Mouse (Mus musculus): Measurements from ENCODE around the gene Fgr.
A peak's percentile ranks its signal among the peaks of the same experiment; 100 is the strongest.

Fgr gene

DNA sequence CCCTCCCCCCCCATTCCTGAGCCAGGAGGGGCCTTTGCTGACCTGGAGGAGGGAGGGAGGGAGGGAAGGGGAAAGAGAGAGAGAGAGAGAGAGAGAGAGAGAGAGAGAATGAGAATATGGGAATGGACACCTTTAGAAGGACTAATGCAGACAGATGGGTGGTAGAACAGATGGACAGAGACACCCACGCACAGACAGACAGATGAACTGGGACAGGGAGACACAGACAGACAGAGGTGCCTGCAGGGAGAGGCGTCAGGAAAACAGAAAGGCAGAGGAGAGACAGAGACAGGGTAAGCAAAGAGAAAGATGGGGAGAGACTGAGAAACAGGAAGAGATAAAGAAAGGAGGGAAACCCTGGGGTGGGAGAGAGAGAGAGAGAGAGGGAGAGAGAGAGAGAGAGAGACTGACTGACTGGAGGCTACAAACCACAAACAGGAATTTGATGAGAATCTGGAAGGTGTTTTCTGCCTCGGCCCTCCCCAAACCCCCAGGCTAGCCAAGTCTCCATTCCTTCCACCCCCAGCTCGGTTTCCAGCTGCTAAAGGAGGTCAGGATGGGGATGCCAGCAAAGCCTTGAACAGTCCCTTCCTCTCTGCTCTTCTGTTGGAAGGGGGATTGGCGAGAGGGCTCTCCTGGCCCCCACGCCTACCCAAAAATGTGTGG is 43.8 kb downstream of the Fgr start:
- DNase-seq = peak in 1 of 2 experiments; percentile 15

- DNase-seq = no peak
These were observed 44.4 kb downstream of the Fgr start for GRCm38 (mm10) chr4:133018263-133018798.

DNA sequence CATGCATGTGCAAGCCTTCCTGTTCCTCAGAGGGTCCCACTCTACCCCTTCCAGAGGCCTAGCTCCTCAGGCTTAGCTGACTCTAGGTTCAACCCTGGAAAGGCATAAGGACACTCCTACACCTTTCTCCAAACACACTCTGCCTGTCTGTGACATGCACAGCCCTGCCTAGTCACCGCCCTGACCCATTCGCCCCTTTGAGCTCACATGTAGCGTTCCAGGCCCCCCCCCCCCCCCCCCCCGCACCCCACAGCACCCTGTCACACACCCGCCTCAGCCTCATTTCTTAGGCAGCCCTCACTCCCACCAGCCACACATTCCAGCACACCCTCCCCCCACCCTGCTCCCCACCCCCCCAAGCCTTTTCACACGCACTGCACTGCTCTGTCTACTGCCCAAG is 46.8 kb downstream of the Fgr start:
- no peak for DNase-seq

DNA sequence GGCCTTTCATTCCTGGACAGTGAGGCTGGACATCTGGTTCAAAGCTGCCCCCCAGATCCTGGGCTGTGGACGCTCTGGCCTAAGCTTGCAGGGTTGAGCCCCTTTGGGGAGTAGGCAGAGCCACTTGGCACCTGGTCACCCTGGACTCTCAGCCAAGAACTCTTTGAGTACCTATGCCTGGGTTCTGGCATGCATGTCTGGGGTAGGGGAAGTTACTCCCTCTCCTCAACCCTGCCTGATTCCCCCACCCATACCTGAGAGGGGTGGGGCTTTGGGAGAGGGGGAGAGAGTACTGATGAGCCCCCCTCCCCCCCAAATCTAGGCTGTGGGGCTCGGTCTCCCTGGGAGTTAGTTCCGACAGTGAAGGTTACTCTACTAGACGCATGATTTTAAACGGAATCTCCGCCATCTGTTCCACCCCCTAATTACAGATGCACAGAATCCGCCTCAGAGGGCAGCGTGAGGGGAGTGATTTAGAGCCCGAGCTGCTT is 47.3 kb downstream of the Fgr start:
- DNase-seq = peak; percentile 63 to 70

- DNase-seq = peak in 1 of 2 experiments; percentile 29
These were observed 48.3 kb downstream of the Fgr start for GRCm38 (mm10) chr4:133022217-133022616.

DNA sequence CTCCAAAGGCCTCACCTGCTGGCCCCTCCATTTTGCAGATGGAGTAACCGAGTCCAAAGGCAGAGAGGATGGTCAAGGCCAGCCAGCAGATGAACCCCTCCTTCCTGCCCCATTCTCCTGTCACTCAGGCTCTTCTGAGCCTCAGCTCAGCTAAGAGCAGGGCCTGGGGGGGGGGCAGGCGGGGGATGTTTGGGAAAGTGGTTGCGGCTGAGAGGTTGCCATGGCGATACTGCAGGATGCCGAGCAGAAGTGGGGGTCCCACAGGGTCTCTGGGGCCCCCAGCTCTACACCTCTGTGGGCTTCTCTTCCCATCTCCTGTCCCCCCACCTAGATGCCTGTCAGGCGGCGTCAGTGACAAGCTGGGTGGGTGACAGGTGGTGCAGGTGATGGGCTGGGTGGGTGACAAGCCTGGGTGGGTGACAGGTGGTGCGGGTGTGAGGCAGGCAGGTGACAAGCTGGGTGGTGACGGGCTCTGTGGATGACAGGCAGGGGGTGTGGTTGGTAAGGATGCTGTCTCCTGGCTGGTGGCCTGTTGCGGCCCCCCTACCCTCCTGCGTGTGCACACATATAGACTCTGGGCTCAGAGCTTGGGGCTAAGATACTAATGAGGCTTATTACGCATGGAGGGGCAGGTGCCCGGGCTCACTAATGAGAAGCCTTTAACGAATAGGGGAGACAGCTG is 49.2 kb downstream of the Fgr start:
- DNase-seq = peak in 1 of 2 experiments; percentile 8

- peak in 1 of 2 experiments; percentile 43 for DNase-seq
These were observed 49.7 kb downstream of the Fgr start for GRCm38 (mm10) chr4:133023636-133024035.

GRCm38 (mm10) chr4:133024404-133024803 is 50.5 kb downstream of the Fgr start:
- peak in 1 of 2 experiments; percentile 16 for DNase-seq

GRCm38 (mm10) chr4:133024969-133025685 is 51.2 kb downstream of the Fgr start:
- DNase-seq = peak in 1 of 2 experiments; percentile 23

DNA sequence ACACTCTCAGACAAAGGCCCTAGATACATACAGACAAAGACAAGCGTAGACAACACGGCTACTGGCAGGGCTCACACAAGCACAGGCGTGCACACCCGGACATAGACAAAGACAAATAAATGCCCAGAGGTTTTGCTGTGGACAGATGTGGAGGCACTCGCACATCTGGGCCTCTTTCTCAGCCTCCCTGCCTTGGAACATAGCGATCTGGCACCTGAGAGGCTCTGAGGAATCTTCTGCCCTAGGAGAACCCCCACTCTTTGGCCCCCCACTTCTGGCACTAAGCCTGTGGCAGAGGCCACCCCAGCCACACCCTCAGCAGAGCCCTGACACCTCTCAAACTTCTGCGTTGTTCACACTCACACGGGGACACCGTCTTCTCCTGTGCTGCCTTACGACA is 52.4 kb downstream of the Fgr start:
- DNase-seq = peak in 1 of 2 experiments; percentile 11

DNA sequence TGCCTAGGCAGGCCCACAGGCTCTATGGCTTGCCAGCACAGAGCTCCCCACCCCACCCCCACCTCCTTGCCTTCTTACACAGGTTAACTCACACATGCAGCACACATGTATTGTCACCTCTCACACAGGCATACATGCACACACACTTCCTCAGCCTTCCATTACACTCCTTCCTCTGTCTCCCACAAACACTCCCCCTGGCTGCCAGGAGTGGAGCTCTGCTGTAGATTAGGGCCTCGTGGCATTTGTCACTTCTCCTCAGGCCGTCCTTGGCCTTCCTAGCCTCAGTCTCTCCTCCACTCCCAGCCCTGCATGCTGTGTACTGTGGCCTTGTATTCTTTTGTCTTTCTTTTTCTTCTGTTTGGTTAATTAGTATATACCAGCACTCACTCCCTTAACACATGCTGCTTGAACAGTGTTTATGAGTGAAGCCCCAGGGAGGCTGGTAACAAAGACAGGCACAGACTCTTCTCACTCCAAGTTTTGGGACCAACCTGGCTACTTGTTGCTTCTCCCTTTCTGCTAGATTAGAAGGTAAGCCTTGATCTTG is 53.0 kb downstream of the Fgr start:
- DNase-seq = peak in 1 of 2 experiments; percentile 16

- DNase-seq = no peak
These were observed 53.8 kb downstream of the Fgr start for GRCm38 (mm10) chr4:133027721-133028120.

DNA sequence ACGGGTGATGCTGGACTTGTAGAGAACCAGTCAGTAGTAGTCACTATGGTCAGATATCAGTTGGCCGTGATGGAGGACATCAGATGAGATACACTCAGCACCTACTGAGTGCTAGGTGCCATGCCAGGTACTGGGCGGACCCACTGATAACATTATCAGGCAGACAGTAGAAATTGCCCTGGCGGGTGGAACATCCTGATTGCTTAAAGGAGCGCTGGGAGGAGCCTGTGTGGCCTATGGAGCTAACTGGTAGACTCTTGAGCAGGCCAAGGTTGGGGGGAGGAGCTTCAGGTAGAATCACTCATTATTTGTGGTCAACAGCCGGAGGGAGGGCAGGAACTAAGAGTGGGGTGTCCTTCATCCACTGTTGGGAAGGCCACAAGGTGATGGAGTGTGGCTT is 54.3 kb downstream of the Fgr start:
- DNase-seq = peak in 1 of 2 experiments; percentile 9

DNA sequence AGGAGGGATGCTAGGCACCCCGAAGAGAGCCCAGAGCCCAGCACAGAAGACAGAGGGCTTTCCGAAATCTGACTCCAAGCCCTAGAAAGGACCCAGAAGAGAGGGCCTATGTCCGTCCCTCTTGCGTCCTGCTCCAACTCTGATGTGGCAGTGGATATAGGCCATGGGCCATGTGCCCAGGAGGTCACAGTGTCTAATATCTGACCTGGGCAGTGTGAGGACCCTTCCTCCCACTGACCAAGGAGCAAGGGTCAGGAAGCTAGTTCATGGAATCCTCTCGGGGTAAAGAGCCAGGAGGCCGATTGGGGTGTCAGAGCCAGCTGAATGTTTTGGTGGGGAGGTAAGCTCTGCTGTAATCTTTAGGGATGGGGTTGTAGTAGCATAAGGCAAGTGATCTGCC is 55.0 kb downstream of the Fgr start:
- DNase-seq = no peak

DNA sequence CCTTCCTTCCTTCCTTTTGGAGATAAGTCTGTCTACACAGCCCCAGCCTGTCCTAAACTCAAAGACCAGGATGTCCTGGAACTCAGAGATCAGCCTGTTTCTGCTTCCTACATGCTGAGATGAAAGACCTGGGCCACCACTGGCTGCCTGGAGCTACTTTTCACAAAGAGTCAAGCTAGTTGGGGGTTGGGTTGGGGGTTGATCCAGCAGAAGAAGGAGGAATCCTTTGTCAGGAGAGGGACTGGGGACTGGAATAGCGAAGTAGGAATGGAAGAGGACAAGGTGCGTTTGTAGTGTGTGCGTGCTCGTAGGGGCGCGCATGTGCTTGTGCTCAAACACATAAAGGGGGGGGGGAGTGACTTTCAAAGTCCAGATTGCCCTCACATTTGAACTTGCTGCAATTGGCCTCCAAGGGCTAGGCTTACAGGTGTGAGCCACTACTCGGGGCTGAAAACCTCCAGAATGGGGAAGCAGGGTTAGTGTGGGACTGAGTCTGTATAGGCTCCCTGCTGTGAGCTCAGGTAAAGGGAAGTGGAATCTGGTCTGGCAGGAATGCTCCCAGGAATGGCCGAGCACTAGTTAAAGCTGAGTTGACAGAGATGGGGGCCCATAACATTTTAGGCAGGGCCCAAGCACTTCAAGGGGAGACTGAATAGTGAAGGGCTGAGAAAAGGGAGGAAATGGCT is 58.7 kb downstream of the Fgr start:
- DNase-seq = no peak

- DNase-seq = no peak
These were observed 60.6 kb downstream of the Fgr start for GRCm38 (mm10) chr4:133034478-133034877.

DNA sequence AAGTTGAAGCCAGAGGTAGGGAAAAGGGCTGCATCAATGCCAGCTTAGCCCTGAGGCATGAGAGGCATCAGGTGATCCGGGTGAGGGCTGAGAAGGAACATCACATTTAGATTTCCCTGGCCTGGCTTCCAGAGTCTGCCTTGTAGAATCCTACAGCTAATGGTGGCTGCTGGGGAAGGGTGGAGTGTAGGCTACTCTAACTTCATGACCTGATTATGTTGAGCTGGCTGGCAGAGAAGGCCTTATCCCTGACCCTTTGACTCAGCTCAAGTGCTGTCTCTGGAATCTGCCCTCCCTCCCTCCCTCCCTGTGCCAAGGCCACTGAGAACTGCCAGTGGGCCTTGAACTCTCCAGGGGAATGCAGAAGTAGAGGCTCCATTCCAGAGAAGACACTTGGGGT is 61.6 kb downstream of the Fgr start:
- no peak for DNase-seq

DNA sequence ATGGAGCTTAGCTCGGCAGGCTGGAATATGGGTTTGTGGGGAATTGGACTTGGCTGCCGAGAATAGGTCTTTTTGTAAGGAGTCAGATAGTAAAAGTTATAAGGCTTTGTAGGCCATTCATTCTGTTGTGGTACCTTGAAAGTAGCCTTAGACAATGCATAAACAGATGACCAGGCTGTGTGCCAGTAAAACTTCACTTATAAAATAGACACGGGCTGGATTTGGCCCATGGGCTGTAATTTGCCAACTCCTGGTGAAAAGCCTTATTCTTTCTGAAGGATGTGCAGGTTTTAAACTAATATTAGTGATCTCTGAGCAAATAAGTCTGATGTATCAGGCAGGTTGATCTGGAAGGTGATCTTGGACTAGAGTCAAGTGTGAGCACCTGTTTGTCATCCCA is 62.1 kb downstream of the Fgr start:
- no peak for DNase-seq

- DNase-seq = peak in 1 of 2 experiments; percentile 58
These were observed 63.4 kb downstream of the Fgr start for GRCm38 (mm10) chr4:133037293-133037692.

GRCm38 (mm10) chr4:133037798-133038197 is 63.9 kb downstream of the Fgr start:
- DNase-seq = no peak

GRCm38 (mm10) chr4:133038521-133039115 is 64.7 kb downstream of the Fgr start:
- peak; percentile 56 to 65 for DNase-seq

All from cerebellum, adult 18-20 months (tissue).